Mouse (Mus musculus) cerebellum, postnatal 25 days (tissue): Measurements from ENCODE around the gene Gm29427.
A peak's percentile ranks its signal among the peaks of the same experiment; 100 is the strongest.

ENCODE experiments used
- DNase-seq, 2 experiments: peaks; one replicate each; pipeline ENCODE4 v3.0.0; 2021; ENCODE audit warnings: mixed read lengths in 2 of 2

Gene Gm29427

DNA sequence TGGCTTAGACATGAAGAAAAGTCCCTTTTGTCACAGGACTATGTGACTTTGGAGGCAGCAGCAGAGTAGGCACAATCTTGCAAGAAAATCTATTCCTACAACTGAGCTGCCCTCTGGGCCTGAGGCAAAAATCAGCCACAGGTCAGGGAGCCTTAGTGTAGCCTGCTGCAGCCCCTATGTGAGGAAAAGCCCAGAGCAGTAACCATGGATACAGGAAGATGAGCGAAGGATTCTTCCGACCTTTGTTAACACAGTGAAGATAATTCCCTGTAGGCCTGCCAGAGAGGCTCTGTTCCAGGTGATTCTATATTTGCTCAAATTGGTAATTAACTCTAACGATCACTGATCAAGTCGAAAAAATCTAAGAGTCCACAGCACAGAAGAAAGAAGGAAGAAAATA, 71.5 kb downstream of the Gm29427 start:
- DNase-seq, result no peak

DNA sequence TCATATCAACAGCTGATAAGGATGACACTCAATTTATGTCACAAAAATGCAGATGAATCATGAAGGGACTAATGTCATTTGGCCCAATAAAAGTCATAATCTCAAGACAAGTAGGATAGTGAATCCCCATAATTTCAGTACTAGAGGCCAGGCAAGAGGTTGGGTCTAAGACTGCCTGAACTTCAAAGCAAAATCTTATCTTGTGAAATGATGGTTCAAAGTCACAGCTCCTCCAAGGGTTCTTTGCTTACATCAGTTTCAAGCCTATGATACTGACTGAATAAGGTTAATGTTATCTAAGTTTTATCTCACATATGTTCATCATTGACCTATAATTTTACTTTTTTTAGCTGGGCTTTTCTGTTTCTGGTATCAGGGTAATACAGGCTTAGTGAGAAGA, 74.6 kb downstream of the Gm29427 start:
- no peak for DNase-seq

DNA sequence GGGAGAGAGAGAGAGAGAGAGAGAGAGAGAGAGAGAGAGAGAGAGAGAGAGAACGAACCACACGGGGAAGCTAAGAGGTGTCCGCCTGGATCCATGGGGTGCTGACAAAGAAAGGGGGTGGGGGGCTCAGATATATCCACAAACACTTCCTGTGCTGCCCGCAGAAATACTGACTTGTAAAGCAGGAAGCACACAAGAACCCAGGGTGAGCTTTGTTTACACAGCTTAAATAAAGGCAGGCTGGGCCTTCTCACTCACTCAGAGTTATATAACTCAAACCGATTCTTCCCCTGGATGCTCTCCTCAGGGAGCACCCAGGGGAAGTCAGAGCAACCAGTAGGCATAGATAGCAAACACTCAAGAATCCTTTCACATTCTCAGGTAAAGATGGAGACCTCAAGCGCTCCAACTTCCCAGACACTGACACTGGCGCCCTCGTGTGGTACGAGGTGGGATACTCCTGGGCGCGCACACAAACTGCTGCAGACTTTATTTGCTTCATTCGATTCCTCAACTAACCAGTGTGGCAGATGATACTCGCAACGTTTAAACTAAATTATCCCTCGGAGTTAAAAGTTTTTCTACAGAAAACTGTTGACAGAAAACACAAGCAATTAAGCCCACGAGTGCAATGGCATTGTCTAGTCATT, 81.7 kb downstream of the Gm29427 start:
- DNase-seq, result peak; percentile 42 to 68

DNA sequence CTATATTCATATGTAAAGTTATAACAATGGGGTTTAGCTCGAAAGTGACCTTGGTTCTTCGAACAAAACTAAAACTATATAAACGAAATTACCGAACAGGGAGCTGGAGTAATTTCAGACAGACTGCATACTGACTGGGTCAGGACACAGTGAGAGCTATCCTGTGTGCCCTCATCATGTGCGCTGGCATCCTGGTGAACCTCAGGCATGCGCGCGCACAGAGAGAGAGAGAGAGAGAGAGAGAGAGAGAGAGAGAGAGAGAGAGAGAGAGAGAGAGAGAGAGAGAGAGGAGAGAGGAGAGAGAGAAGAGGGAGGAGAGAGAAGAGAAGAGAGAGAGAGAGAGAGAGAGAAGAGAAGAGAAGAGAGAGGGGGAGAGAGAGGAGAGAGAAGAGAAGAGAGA, 82.3 kb downstream of the Gm29427 start:
- DNase-seq, result no peak

DNA sequence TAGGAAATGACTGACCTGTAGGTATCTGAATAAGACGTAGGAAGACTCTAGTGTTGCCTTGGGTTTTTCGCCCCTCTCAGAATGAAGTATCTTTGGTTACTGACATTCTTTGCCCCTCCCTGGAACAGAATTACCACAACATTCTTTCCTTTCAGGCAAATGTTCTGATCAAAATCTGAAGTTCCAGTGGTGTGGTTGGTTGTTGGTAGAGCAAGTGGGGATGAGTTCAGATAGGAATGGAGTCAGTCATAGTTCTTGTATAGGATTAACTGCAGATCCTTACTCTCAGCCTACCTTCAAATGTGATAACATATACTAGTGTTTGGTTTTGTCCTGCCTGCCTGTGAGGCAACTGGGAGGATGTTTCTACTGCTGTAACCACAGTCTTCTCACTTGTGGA, 86.1 kb downstream of the Gm29427 start, which contains the start of gene Zp3r:
Zp3r (minus strand) TSS at position 101 of the 400 bp plus-strand sequence.
- no peak for DNase-seq
